Mouse (Mus musculus) ES-E14 (cell line): ENCODE data around the gene Enoph1. TPM values are rescaled to one million over a fixed set of nuclear protein-coding genes. Genes with fewer than 3 reads are reported as not detected.

Experiments
- DNase-seq: peaks from one replicate; pipeline ENCODE4 v3.0.0-alpha.2; 2013; ENCODE audit warnings: low read depth, low spot score
- H3K27ac ChIP-seq: 2 replicates; pipeline ENCODE4 v1.5.1; 2012; ENCODE audit warnings: low read depth, mild to moderate bottlenecking, low read length, moderate library complexity, mixed read lengths; ENCODE audit not compliant: poor library complexity, insufficient read depth, severe bottlenecking
- H3K36me3 ChIP-seq: 2 replicates; pipeline ENCODE4 v1.6.1; 2012; ENCODE audit warnings: mild to moderate bottlenecking, low read length, moderate library complexity, mixed read lengths; ENCODE audit not compliant: control insufficient read depth, poor library complexity, insufficient read depth, severe bottlenecking
- H3K4me1 ChIP-seq, 2 experiments: fragments of 150-350 bp in 1 of 2; sonication (generic) in 1 of 2; 2 replicates each; pipeline ENCODE4 v1.6.1; 2012; ENCODE audit warnings: low read length in 2 of 2, mild to moderate bottlenecking in 1 of 2, mixed read lengths in 1 of 2; ENCODE audit not compliant: control insufficient read depth in 2 of 2, insufficient read depth in 2 of 2, poor library complexity in 1 of 2
- H3K4me3 ChIP-seq, 2 experiments: fragments of 150-350 bp in 1 of 2; sonication (generic) in 1 of 2; 2 replicates each; pipeline ENCODE4 v1.5.1; 2012; ENCODE audit warnings: low read length in 2 of 2, low read depth in 1 of 2, mild to moderate bottlenecking in 1 of 2, mixed read lengths in 1 of 2; ENCODE audit not compliant: insufficient read depth in 1 of 2, poor library complexity in 1 of 2, severe bottlenecking in 1 of 2
- H3K9ac ChIP-seq: 2 replicates; pipeline ENCODE4 v1.6.1; 2012; ENCODE audit warnings: low read depth, mild to moderate bottlenecking, low read length, mixed read lengths; ENCODE audit not compliant: poor library complexity, insufficient read depth, severe bottlenecking
- H3K9me3 ChIP-seq: fragments of 150-350 bp; sonication (generic); 2 replicates; pipeline ENCODE4 v1.6.1; 2012; ENCODE audit warnings: low read depth, mild to moderate bottlenecking, low read length; ENCODE audit not compliant: control insufficient read depth, insufficient read depth
- CHD2 ChIP-seq: IDR thresholded peaks from 2 replicates; pipeline ENCODE4 v1.6.1; 2014; ENCODE audit warnings: mild to moderate bottlenecking, low read depth, low read length, inconsistent platforms
- HCFC1 ChIP-seq: IDR thresholded peaks from 2 replicates; pipeline ENCODE4 v1.6.1; 2012; ENCODE audit warnings: low read length, inconsistent platforms, borderline replicate concordance; ENCODE audit not compliant: insufficient read depth
- MAFK ChIP-seq: IDR thresholded peaks from 2 replicates; pipeline ENCODE4 v1.6.1; 2014; ENCODE audit warnings: mild to moderate bottlenecking, low read depth, low read length, inconsistent platforms; ENCODE audit not compliant: insufficient read depth
- ZC3H11A ChIP-seq: IDR thresholded peaks from 2 replicates; pipeline ENCODE4 v1.6.1; 2012; ENCODE audit warnings: low read depth, mild to moderate bottlenecking, inconsistent platforms, low read length, borderline replicate concordance
- ZNF384 ChIP-seq: IDR thresholded peaks from 2 replicates; pipeline ENCODE4 v1.6.1; 2012; ENCODE audit warnings: low read depth, low read length, inconsistent platforms
- in situ Hi-C, 2 experiments: fragments of 600-800 bp; cut with MboI; formaldehyde crosslinking; loops; one replicate each; pipeline ENCODE4 v1.15.1; 2025; ENCODE audit warnings: low sequenced_read_pairs in 2 of 2, inconsistent platforms in 1 of 2; ENCODE audit not compliant: unreplicated experiment in 2 of 2
- total RNA-seq: library from RNA; depleted of rRNA; stranded (reverse); fragments of 300-350 nt; gene quantifications from 2 replicates; pipeline ENCODE4 v1.2.3, GENCODE M21; 2012

Enoph1 gene
- total RNA-seq, 1 experiment: 81.5 TPM

DNA sequence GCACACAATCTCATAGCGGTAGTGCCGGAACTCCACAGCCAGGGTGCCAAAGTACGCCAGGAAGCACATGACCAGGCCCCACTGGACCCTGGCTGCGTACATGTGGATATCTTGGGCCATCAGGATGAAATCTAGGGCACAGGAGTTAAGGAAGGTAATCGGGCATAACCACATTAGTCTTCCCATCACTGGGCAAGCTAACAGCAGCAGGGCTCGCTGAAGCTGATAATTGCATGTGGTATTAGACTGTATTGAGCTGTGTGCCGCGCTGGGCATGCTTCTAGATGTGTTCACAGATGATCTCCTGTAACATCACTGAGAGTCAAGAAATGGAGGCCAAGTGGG is 40.1 kb downstream of the Enoph1 start:
- H3K4me3 ChIP-seq: no peak overlapping the region

DNA sequence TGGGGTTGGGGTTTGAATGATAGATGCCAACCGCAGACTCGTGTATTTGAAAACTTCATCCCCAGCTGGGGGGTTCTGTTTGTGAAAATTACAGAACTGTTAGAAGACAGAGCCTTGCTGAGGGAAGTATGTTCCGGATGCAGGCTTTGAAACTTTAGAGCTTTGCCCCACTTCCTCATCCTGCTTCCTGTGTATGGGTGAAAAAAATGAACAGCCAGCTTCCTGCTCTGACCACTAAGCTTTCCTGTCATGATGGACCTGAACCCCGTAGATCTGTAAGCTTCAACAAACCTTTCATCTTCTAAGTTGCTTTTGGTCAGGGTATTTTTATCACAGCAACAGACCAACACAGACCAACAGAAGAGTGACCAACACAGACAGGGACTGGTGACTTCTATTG is 42.2 kb downstream of the Enoph1 start:
- H3K9ac ChIP-seq: no peak overlapping the region
- in situ Hi-C loops: loop anchor here in 1 of 2 experiments (25.0 kb wide), 1 partner anchor 155 kb away; no protein-coding TSS in a partner anchor
- H3K4me3 ChIP-seq: no peak overlapping the region
- TF ChIP-seq CHD2 (no peak), ZNF384 (no peak), ZC3H11A (no peak), MAFK (no peak)
- H3K36me3 ChIP-seq: no peaks in the 10 kb centered on the region
- peaks cover 0 to 6% of the 10 kb centered on the region in 2 experiments; a peak in 1 of 4 replicates for H3K4me1 ChIP-seq
- H3K27ac ChIP-seq: no peak overlapping the region
- H3K9me3 ChIP-seq: no peaks in the 10 kb centered on the region
- DNase-seq: no peak

More for the DNA sequence above, 40.1 kb downstream of the Enoph1 start:
- no peak for DNase-seq
- Histone ChIP-seq H3K9ac (no peak overlapping the region), H3K27ac (no peak overlapping the region), H3K4me1 (peaks cover 0 to 6% of the 10 kb centered on the region in 2 experiments; a peak in 1 of 4 replicates), H3K9me3 (no peaks in the 10 kb centered on the region), H3K36me3 (no peaks in the 10 kb centered on the region)
- in situ Hi-C loops: loop anchor here in 1 of 2 experiments (10.0 to 25.0 kb wide), 2 partner anchors 157 to 235 kb away; no protein-coding TSS in a partner anchor
- no peak for TF ChIP-seq ZNF384
- no peak for TF ChIP-seq MAFK
- no peak for TF ChIP-seq ZC3H11A
- no peak for TF ChIP-seq CHD2
- no peak for TF ChIP-seq HCFC1

DNA sequence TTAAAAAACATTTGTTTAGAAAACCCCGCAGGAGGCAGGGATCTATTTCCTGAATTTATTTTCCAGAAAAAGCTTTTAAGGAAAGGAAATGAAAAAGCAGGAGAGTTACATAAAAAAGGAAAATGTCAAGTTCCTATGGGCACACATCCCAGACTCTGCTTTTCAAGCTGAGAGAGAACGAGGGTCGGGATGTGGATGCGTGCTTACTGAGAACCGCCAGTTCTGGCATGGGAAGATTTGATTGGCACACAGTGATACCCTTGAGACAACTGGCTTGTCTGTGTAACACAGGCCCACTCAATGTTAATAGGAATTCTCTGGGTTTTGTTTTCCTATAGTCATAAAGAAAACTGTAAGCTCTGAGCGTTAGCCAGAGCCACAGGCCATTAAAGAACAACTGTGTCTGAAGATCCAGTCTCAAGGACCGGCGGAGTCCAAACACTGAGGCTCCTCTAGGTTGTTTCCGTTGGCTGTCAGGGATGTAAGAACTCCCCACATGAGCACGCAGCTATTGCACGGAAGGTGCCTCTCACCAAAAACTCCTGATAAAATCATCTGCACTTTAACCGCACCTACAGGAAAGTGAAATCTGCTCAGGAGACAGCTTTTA is 44.3 kb downstream of the Enoph1 start:
- no peak for DNase-seq
- in situ Hi-C loops: loop anchor here in 1 of 2 experiments (25.0 kb wide), 1 partner anchor 153 kb away; no protein-coding TSS in a partner anchor

DNA sequence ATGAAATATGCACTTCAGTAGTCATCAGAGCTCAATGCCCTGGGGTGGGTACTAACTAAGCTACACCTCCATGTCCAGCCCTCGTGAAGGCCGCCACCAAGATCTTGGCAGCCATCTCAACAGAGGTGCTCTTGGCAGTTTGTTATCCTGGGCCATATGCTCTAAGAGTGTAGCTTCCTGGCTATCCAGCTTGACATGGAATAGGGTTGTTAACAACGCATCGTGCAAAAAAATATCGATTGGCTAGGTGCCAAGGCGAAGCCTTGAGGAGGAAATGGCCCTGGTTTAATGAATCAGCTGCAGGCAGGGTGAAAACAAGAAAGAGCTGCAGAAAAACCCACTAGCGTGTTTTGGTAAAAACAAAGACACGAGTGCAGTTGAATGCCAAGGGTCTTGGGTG is 45.3 kb downstream of the Enoph1 start:
- no peak for DNase-seq
- no peaks in the 10 kb centered on the region for H3K9me3 ChIP-seq
- H3K9ac ChIP-seq: no peak overlapping the region
- H3K27ac ChIP-seq: no peak overlapping the region
- no peaks in the 10 kb centered on the region for H3K4me1 ChIP-seq
- no peaks in the 10 kb centered on the region for H3K36me3 ChIP-seq
- H3K4me3 ChIP-seq: no peak overlapping the region
- in situ Hi-C loops: loop anchor here in 1 of 2 experiments (25.0 kb wide), 1 partner anchor 152 kb away; no protein-coding TSS in a partner anchor
- TF ChIP-seq HCFC1 (no peak), MAFK (no peak), ZC3H11A (no peak), CHD2 (no peak)

More for the DNA sequence above, 44.3 kb downstream of the Enoph1 start:
- no peak for TF ChIP-seq ZNF384
- TF ChIP-seq CHD2: no peak
- no peak for TF ChIP-seq ZC3H11A
- TF ChIP-seq HCFC1: no peak
- TF ChIP-seq MAFK: no peak
- Histone ChIP-seq H3K27ac (no peak overlapping the region), H3K9ac (no peak overlapping the region), H3K4me1 (0 out of 4 replicates have a peak, but pooled peaks cover 0 to 4% of the 10 kb centered on the region in 2 experiments), H3K9me3 (no peaks in the 10 kb centered on the region), H3K36me3 (no peaks in the 10 kb centered on the region), H3K4me3 (no peak overlapping the region)
